Mouse (Mus musculus) testis, adult 2 months (tissue): ENCODE measurements at regions not wholly inside any gene's neighbourhood (a gene's known extent, or its start where the extent isn't known, plus 50 kb on each side); places are given as distances from the start of the nearest gene placed in this dataset.

ENCODE experiments used
- H3K27ac ChIP-seq: fragments of 200-500 bp; 2 replicates; pipeline ENCODE4 v1.5.1; 2012; ENCODE audit warnings: low read depth, low read length; ENCODE audit not compliant: control insufficient read depth, insufficient read depth
- H3K27me3 ChIP-seq: fragments of 200-500 bp; 2 replicates; pipeline ENCODE4 v1.6.1; 2012; ENCODE audit warnings: mild to moderate bottlenecking, low read length, moderate library complexity; ENCODE audit not compliant: control insufficient read depth, insufficient read depth
- H3K36me3 ChIP-seq: fragments of 200-500 bp; 2 replicates; pipeline ENCODE4 v1.6.1; 2012; ENCODE audit warnings: mild to moderate bottlenecking, low read length; ENCODE audit not compliant: control insufficient read depth, insufficient read depth
- H3K4me1 ChIP-seq: fragments of 200-500 bp; 2 replicates; pipeline ENCODE4 v1.6.1; 2012; ENCODE audit warnings: low read length; ENCODE audit not compliant: control insufficient read depth, insufficient read depth
- H3K4me3 ChIP-seq: fragments of 200-500 bp; 2 replicates; pipeline ENCODE4 v1.5.1; 2012; ENCODE audit warnings: low read depth, mild to moderate bottlenecking, low read length, moderate library complexity, mixed read lengths; ENCODE audit not compliant: control insufficient read depth
- CTCF ChIP-seq: fragments of 200-500 bp; IDR thresholded peaks from 2 replicates; pipeline ENCODE4 v1.5.1; 2012; ENCODE audit warnings: low read depth, mild to moderate bottlenecking, inconsistent platforms, low read length, moderate library complexity; ENCODE audit not compliant: control insufficient read depth, insufficient read depth, insufficient replicate concordance
- POLR2A ChIP-seq: fragments of 200-500 bp; IDR thresholded peaks from 2 replicates; pipeline ENCODE4 v1.6.1; 2012; ENCODE audit warnings: low read depth, mild to moderate bottlenecking, inconsistent platforms, low read length, moderate library complexity; ENCODE audit not compliant: control insufficient read depth

GRCm38 (mm10) chr16:30652692-30653091 lies 53.2 kb downstream of the Fam43a start:
- peaks cover 9% of the 10 kb centered on the region; the same call in 1 of the 2 replicates for H3K4me1 ChIP-seq
- no peak overlapping the region for H3K4me3 ChIP-seq
- H3K36me3 ChIP-seq = no peaks in the 10 kb centered on the region
- H3K27ac ChIP-seq = no peak overlapping the region
- H3K27me3 ChIP-seq = no peaks in the 10 kb centered on the region
- TF ChIP-seq POLR2A = no peak

DNA sequence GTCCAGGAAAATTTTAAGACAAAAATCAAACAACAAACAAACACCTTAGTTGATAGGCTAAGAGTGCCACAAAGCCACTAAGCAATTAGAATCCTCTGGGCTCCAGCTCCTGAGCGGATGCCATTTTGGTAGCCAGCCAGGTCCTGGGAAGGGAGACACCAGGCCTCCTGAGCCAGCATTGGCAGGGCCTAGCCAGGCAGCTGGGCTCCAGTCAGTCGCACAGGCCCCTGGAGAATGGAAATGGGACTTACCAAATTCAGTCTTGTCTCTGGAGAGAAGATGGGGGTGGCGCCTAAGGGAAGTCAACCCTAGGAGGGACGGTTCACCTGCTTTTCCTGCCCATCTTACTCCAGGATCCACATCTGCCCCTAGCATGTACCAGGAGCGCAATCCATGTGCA lies 54.3 kb downstream of the Fam43a start:
- Histone ChIP-seq H3K27me3 (no peaks in the 10 kb centered on the region), H3K4me1 (peaks cover 9% of the 10 kb centered on the region; the same call in 1 of the 2 replicates), H3K4me3 (no peak overlapping the region), H3K27ac (no peak overlapping the region), H3K36me3 (no peaks in the 10 kb centered on the region)
- no peak for TF ChIP-seq POLR2A
- no peak for TF ChIP-seq CTCF

DNA sequence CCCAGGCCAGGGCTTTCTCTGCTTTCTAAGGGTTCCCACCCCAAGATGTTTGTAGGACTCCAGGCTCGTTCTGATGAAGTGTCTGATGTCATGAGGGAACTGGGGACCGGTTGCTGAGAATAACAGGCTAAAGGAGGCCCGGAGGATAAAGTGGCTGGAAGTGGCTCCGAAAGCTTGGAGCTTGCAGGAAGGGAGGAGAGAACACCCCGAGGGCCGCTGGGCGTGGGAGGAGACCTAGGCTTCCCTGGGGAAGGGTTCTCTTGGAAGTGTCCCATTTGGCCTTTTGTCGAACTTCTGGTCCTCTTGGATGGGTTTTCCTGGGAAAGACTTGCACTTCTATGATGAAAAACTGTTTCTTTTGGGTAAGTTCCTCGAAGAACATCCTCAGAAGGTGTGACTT lies 54.7 kb downstream of the Fam43a start:
- no peak overlapping the region for H3K4me3 ChIP-seq
- H3K4me1 ChIP-seq = peaks cover 9% of the 10 kb centered on the region; the same call in 1 of the 2 replicates
- H3K36me3 ChIP-seq = no peaks in the 10 kb centered on the region
- no peak for TF ChIP-seq POLR2A
- TF ChIP-seq CTCF = no peak
- no peak overlapping the region for H3K27ac ChIP-seq
- H3K27me3 ChIP-seq = no peaks in the 10 kb centered on the region

GRCm38 (mm10) chr16:30655798-30656221 lies 56.3 kb downstream of the Fam43a start:
- no peaks in the 10 kb centered on the region for H3K27me3 ChIP-seq
- no peak overlapping the region for H3K27ac ChIP-seq
- H3K36me3 ChIP-seq = no peaks in the 10 kb centered on the region
- H3K4me1 ChIP-seq = peaks cover 9% of the 10 kb centered on the region; the same call in 1 of the 2 replicates
- TF ChIP-seq CTCF = no peak
- no peak for TF ChIP-seq POLR2A
- no peak overlapping the region for H3K4me3 ChIP-seq

- no peaks in the 10 kb centered on the region for H3K36me3 ChIP-seq
- no peaks in the 10 kb centered on the region for H3K27me3 ChIP-seq
- H3K4me1 ChIP-seq = peaks cover 9% of the 10 kb centered on the region; the same call in 1 of the 2 replicates
- TF ChIP-seq POLR2A (no peak), CTCF (no peak)
- H3K27ac ChIP-seq = no peak overlapping the region
- peak overlapping the region; percentile 74 for H3K4me3 ChIP-seq
Measured at GRCm38 (mm10) chr16:30656881-30657280, 57.4 kb downstream of the Fam43a start.

DNA sequence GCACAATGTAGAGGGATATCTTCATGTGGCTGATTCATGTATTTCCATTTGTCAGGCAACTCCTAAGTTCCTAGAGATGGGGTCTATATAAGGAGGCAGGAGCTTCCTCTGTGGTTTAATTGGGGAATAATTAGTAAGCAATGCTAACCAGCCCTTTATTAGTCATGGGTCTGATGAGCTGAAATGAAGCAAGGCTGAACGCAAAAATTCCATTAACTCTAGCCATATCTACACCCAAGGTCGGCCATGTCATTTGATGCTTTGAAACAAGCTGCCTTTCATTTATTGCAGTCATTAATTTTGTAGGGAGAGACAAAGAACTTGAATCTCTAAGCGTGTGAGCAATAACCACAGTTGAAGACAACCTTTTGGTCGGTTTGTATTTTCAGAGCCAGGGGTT lies 59.4 kb downstream of the Fam43a start:
- Histone ChIP-seq H3K27ac (no peak overlapping the region), H3K27me3 (no peaks in the 10 kb centered on the region), H3K4me1 (peaks cover 9% of the 10 kb centered on the region; the same call in 1 of the 2 replicates), H3K4me3 (no peak overlapping the region), H3K36me3 (no peaks in the 10 kb centered on the region)
- TF ChIP-seq CTCF (no peak), POLR2A (no peak)

GRCm38 (mm10) chr16:30661086-30661977 lies 61.8 kb downstream of the Fam43a start:
- no peak overlapping the region for H3K27ac ChIP-seq
- no peak for TF ChIP-seq CTCF
- TF ChIP-seq POLR2A = no peak
- no peak overlapping the region for H3K4me3 ChIP-seq
- H3K27me3 ChIP-seq = no peaks in the 10 kb centered on the region
- no peaks in the 10 kb centered on the region for H3K36me3 ChIP-seq
- peaks cover 9% of the 10 kb centered on the region; the same call in 1 of the 2 replicates for H3K4me1 ChIP-seq
